Mouse (Mus musculus): ENCODE measurements around the gene Hmgcll1. TPM values are rescaled to one million over a fixed set of nuclear protein-coding genes. Genes with fewer than 3 reads are reported as not detected.

Hmgcll1 gene
- 0.58 and 1.2 TPM in 2 replicates for polyA plus RNA-seq (2012; rRNA removed)

DNA sequence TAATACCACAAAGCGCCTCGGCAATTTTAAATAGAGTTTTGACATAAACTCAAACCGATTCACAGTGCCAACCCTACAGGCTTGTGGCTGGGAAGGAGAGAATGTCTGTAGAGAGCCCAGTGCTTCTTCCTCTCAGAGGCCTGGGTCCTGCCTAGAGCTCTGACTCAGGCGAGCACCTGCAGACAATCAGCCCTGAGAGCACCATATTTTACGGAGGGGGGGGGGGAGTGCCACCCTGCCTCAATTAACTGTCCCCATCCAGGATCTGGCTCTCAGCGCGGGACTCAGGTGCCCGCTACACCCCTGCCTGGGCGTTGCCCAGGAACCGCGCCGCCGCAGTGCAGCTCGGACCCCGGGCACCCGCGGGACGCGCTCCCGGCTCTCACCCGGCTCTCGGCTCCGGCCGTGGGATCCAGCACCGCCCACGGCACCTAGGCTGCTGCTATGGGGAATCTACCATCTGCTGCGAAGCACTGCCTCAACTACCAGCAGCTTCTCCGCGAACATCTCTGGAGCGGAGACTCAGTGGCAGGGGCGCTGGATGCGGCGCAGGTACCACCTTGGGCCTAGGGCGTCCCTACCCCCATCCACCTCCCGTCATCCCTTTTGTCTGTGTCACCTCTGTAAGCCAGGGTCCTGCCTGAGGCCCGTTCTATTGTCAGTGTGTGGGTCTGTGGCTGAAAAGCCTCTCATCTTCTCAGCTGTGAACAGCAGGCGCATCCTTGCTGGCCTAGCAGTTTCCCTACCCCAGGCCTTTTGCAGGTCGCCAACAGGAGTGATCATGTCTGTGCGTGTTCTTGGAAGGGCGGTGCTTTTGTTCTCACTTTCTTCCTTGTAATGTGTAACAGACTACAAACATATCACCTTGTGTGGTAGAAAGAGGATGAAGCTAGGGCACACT, at the start of gene Hmgcll1:
Gene Hmgcll1 (plus strand): TSS at position 225 of the 901 bp plus-strand sequence.
- no peaks in the 10 kb centered on the region for H3K27me3 ChIP-seq (replicated peaks; ENCODE audit: control insufficient read depth, insufficient read depth, low read length)
- 0 out of 2 replicates have a peak within 1 kb of the TSS, but pooled peaks have one; percentile 6 for H3K27ac ChIP-seq (ENCODE audit: insufficient read depth, low read depth, low read length)
- TF ChIP-seq CTCF (conservative IDR thresholded peaks at IDR 0.05; ENCODE audit: insufficient read depth, insufficient read length, low read depth, low read length) (no peak), POLR2A (IDR thresholded peaks at IDR 0.05; ENCODE audit: low read depth, low read length) (no peak)
- H3K36me3 ChIP-seq (ENCODE audit: control insufficient read depth, insufficient read depth, low read length): no peaks in the 10 kb centered on the region
- no peak for DNase-seq
- H3K4me3 ChIP-seq (ENCODE audit: insufficient read depth, low read depth, low read length): peak within 1 kb of the TSS; percentile 48
- 16% methylated on average over 40 of the region's 40 CpGs for WGBS
- no peaks in the 10 kb centered on the region; the same call in 1 of the 2 replicates for H3K4me1 ChIP-seq (ENCODE audit: control insufficient read depth, insufficient read depth, low read length)

DNA sequence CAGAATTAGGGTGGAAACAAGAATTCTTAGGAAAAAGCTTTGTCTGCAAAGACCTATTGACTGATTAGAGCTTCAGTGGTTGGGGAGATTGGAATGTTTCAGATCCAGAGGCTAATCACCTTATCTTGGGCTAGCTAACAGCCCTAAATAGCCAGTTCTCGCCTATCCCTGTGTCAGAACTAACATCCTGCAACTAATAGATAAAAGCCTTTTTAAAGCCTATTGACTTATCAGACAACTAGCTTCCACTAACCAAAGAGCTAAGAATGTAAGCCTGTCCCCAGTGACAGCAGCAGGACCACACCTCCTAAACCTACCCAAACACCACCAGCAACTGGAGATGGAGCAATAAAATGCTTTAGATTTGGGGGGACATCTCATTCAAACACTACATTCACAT, 34.6 kb upstream of the Hmgcll1 start:
- Histone ChIP-seq H3K27ac (ENCODE audit: insufficient read depth, low read depth, low read length) (no peak overlapping the region), H3K4me3 (ENCODE audit: insufficient read depth, low read depth, low read length) (no peak overlapping the region), H3K27me3 (replicated peaks; ENCODE audit: control insufficient read depth, insufficient read depth, low read length) (no peaks in the 10 kb centered on the region), H3K36me3 (ENCODE audit: control insufficient read depth, insufficient read depth, low read length) (no peaks in the 10 kb centered on the region), H3K4me1 (ENCODE audit: control insufficient read depth, insufficient read depth, low read length) (no peaks in the 10 kb centered on the region)
- no peak for TF ChIP-seq POLR2A (IDR thresholded peaks at IDR 0.05; ENCODE audit: low read depth, low read length)
- TF ChIP-seq CTCF (conservative IDR thresholded peaks at IDR 0.05; ENCODE audit: insufficient read depth, insufficient read length, low read depth, low read length): no peak
- WGBS: 86% methylated on average over 1 of the region's 1 CpGs
- DNase-seq: no peak

DNA sequence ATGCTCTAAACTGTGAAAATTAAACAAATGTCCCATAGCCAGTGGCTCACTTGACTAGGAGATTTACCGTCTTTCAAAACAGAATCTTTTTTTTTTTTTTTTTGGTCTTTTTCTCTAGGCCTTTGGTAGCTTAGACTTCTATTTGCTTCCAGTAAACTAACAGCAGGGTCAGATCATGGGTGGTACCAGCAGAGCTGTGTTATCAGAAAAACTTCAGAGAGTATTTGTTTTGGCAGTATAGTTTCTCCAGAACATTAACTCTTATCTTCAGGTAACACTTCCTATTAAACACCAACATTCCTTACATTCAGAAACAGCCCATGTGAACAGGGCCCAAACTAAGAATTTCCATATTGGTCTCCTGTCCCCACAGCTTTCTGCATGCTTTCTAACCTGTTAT, 33.5 kb upstream of the Hmgcll1 start:
- DNase-seq: no peak

DNA sequence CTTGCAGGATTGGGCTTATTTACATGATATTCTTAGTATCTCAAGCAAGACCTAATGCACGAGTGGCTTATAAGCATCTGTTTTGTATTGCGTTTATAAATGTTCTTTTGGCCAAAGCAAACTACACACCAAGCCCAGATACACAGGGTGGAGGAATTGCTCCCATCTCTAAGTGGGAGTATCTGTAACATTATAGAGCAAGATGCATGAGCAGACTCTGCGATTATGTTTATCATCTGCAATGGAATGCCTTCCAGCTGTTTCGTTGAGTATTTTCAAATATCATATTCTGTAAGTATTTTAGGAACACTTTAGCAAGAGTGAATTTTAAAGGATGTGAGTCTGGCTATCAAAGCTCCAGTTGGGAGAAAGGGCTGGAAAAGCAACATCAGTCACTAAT, 25.2 kb upstream of the Hmgcll1 start:
- TF ChIP-seq CTCF (conservative IDR thresholded peaks at IDR 0.05; ENCODE audit: insufficient read depth, insufficient read length, low read depth, low read length): no peak
- TF ChIP-seq POLR2A (IDR thresholded peaks at IDR 0.05; ENCODE audit: low read depth, low read length): no peak
- no peaks in the 10 kb centered on the region for H3K27me3 ChIP-seq (replicated peaks; ENCODE audit: control insufficient read depth, insufficient read depth, low read length)

More for the DNA sequence above, 33.5 kb upstream of the Hmgcll1 start:
- WGBS: 88% methylated on average over 1 of the region's 1 CpGs
- Histone ChIP-seq H3K27me3 (replicated peaks; ENCODE audit: control insufficient read depth, insufficient read depth, low read length) (no peaks in the 10 kb centered on the region), H3K27ac (ENCODE audit: insufficient read depth, low read depth, low read length) (no peak overlapping the region), H3K4me1 (ENCODE audit: control insufficient read depth, insufficient read depth, low read length) (no peaks in the 10 kb centered on the region), H3K4me3 (ENCODE audit: insufficient read depth, low read depth, low read length) (no peak overlapping the region), H3K36me3 (ENCODE audit: control insufficient read depth, insufficient read depth, low read length) (no peaks in the 10 kb centered on the region)
- TF ChIP-seq POLR2A (IDR thresholded peaks at IDR 0.05; ENCODE audit: low read depth, low read length) (no peak), CTCF (conservative IDR thresholded peaks at IDR 0.05; ENCODE audit: insufficient read depth, insufficient read length, low read depth, low read length) (no peak)

GRCm38 (mm10) chr9:75998791-75999350, 15.8 kb upstream of the Hmgcll1 start:
- no peak for DNase-seq
- 55% methylated on average over 2 of the region's 2 CpGs for WGBS
- no peaks in the 10 kb centered on the region for H3K36me3 ChIP-seq (ENCODE audit: control insufficient read depth, insufficient read depth, low read length)
- no peak overlapping the region for H3K4me3 ChIP-seq (ENCODE audit: insufficient read depth, low read depth, low read length)
- H3K27ac ChIP-seq (ENCODE audit: insufficient read depth, low read depth, low read length): no peak overlapping the region
- H3K27me3 ChIP-seq (replicated peaks; ENCODE audit: control insufficient read depth, insufficient read depth, low read length): no peaks in the 10 kb centered on the region
- no peaks in the 10 kb centered on the region for H3K4me1 ChIP-seq (ENCODE audit: control insufficient read depth, insufficient read depth, low read length)
- TF ChIP-seq POLR2A (IDR thresholded peaks at IDR 0.05; ENCODE audit: low read depth, low read length): no peak
- TF ChIP-seq CTCF (conservative IDR thresholded peaks at IDR 0.05; ENCODE audit: insufficient read depth, insufficient read length, low read depth, low read length): no peak

More for the DNA sequence above, 25.2 kb upstream of the Hmgcll1 start:
- Histone ChIP-seq H3K4me3 (ENCODE audit: insufficient read depth, low read depth, low read length) (no peak overlapping the region), H3K36me3 (ENCODE audit: control insufficient read depth, insufficient read depth, low read length) (no peaks in the 10 kb centered on the region), H3K27ac (ENCODE audit: insufficient read depth, low read depth, low read length) (no peak overlapping the region), H3K4me1 (ENCODE audit: control insufficient read depth, insufficient read depth, low read length) (no peaks in the 10 kb centered on the region)
- WGBS: 78% methylated on average over 4 of the region's 4 CpGs
- DNase-seq: no peak

DNA sequence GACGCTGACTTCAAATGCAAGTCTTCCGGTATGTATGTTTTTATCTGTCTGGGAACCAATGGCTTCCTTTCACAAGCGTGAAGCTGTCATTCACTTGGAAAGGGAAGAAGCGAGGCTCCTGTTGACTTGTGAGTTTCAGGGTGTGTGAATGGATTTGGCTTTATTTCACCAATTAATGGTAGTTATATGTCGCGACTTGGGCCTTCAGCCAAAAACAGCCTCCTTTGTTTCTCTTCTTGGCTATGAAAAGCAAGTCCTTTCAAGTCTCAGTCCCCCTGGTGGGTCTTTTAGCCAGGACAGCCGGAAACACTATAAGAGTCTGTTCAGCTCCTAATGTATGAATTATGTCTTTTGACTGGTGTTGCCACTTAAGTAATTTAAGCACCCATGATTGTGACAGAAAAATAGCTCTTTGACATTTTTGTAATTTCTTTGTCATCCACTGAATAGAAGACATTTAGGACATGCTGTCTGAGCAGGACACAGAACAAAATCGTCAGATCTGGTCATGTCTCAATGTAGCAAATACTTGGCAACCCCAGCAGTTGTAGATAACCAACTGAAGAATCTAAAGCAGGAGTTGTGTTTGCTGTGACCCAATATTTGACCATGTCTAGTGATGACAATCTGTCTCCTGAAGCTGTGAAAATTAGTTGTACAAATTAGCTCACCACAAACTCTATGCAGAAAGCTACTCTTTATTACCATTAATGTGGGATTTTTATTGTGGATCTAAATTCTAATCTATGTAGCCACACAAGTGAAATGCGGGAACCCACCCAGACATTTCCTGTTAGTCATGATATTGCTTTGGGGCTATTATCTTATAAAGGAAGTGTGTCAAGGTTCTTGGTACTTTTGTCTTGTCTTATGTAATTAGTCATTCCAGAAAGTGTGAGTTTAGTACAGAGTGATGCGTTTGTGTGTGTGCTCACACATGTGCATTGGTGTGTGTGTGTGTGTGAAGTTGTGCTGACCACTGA, 13.5 kb upstream of the Hmgcll1 start:
- WGBS: 69% methylated on average over 10 of the region's 10 CpGs

More for the DNA sequence above, 13.5 kb upstream of the Hmgcll1 start:
- Histone ChIP-seq H3K36me3 (ENCODE audit: control insufficient read depth, insufficient read depth, low read length) (no peaks in the 10 kb centered on the region), H3K27ac (ENCODE audit: insufficient read depth, low read depth, low read length) (no peak overlapping the region), H3K4me3 (ENCODE audit: insufficient read depth, low read depth, low read length) (no peak overlapping the region), H3K4me1 (ENCODE audit: control insufficient read depth, insufficient read depth, low read length) (no peaks in the 10 kb centered on the region), H3K27me3 (replicated peaks; ENCODE audit: control insufficient read depth, insufficient read depth, low read length) (no peaks in the 10 kb centered on the region)
- TF ChIP-seq CTCF (conservative IDR thresholded peaks at IDR 0.05; ENCODE audit: insufficient read depth, insufficient read length, low read depth, low read length) (no peak), POLR2A (IDR thresholded peaks at IDR 0.05; ENCODE audit: low read depth, low read length) (no peak)
- no peak for DNase-seq
